Mouse (Mus musculus) small intestine, adult 2 months (tissue): ENCODE results near the gene Cwh43.

ENCODE experiments used
- CTCF ChIP-seq: fragments of 200-500 bp; IDR thresholded peaks from 2 replicates; pipeline ENCODE4 v1.5.1; 2012; ENCODE audit warnings: low read depth, mild to moderate bottlenecking, control low read depth, inconsistent platforms, low read length, moderate library complexity, mixed read lengths; ENCODE audit not compliant: insufficient replicate concordance, insufficient read length; ENCODE audit errors: extremely low read depth
- POLR2A ChIP-seq: fragments of 200-500 bp; IDR thresholded peaks from 2 replicates; pipeline ENCODE4 v1.6.1; 2012; ENCODE audit warnings: low read depth, mild to moderate bottlenecking, control low read depth, inconsistent platforms, low read length, moderate library complexity

DNA sequence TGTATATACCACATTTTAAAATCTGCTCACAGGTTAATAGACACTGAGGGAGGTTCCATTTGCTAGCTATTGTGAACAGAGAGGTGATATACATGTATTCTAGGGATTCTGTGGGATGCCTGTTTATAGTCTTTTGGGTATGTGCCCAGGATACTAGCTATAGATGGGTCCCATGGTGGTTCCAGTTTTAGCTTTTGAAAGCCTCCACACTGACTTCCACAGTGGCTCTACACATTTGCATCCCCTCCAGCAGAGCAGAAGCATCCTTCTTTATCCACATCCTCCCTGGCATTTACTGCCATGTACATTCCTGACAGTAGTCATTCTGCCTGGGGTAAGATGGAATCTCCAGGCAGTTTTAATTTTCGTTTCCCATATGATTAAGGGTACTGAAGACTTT is 44.4 kb downstream of the Cwh43 start:
- TF ChIP-seq POLR2A (no peak), CTCF (no peak)
